Mouse (Mus musculus): ENCODE data around the gene Commd7. TPM values are rescaled to one million over a fixed set of nuclear protein-coding genes. Genes with fewer than 3 reads are reported as not detected.

The Commd7 gene
- polyA plus RNA-seq, 1 experiment, result 42.3 TPM

GRCm38 (mm10) chr2:153600667-153601648 is 31.6 kb downstream of the Commd7 start:
- DNase-seq (ENCODE audit: low read depth), result peak; percentile 83
- TF ChIP-seq CTCF (IDR thresholded peaks at IDR 0.05; ENCODE audit: borderline replicate concordance, extremely low read depth, insufficient read depth, insufficient read length), result no peak
- no peak for TF ChIP-seq POLR2A (IDR thresholded peaks at IDR 0.05; ENCODE audit: borderline replicate concordance, extremely low read depth, insufficient read depth, insufficient read length, poor library complexity, severe bottlenecking)

GRCm38 (mm10) chr2:153600021-153600666 is 32.4 kb downstream of the Commd7 start:
- DNase-seq (ENCODE audit: low read depth), result peak; percentile 69
- TF ChIP-seq POLR2A (IDR thresholded peaks at IDR 0.05; ENCODE audit: borderline replicate concordance, extremely low read depth, insufficient read depth, insufficient read length, poor library complexity, severe bottlenecking) (no peak), CTCF (IDR thresholded peaks at IDR 0.05; ENCODE audit: borderline replicate concordance, extremely low read depth, insufficient read depth, insufficient read length) (peak; percentile 65)

- no peak for DNase-seq (ENCODE audit: low read depth)
- no peak for TF ChIP-seq CTCF (IDR thresholded peaks at IDR 0.05; ENCODE audit: borderline replicate concordance, extremely low read depth, insufficient read depth, insufficient read length)
- TF ChIP-seq POLR2A (IDR thresholded peaks at IDR 0.05; ENCODE audit: borderline replicate concordance, extremely low read depth, insufficient read depth, insufficient read length, poor library complexity, severe bottlenecking), result no peak
Observed at GRCm38 (mm10) chr2:153597626-153598025, 35.0 kb downstream of the Commd7 start.

GRCm38 (mm10) chr2:153597014-153597413 is 35.6 kb downstream of the Commd7 start:
- TF ChIP-seq CTCF (IDR thresholded peaks at IDR 0.05; ENCODE audit: borderline replicate concordance, extremely low read depth, insufficient read depth, insufficient read length), result no peak
- no peak for TF ChIP-seq POLR2A (IDR thresholded peaks at IDR 0.05; ENCODE audit: borderline replicate concordance, extremely low read depth, insufficient read depth, insufficient read length, poor library complexity, severe bottlenecking)
- no peak for DNase-seq (ENCODE audit: low read depth)

- no peak for DNase-seq (ENCODE audit: low read depth)
- TF ChIP-seq CTCF (IDR thresholded peaks at IDR 0.05; ENCODE audit: borderline replicate concordance, extremely low read depth, insufficient read depth, insufficient read length) (no peak), POLR2A (IDR thresholded peaks at IDR 0.05; ENCODE audit: borderline replicate concordance, extremely low read depth, insufficient read depth, insufficient read length, poor library complexity, severe bottlenecking) (no peak)
Observed at GRCm38 (mm10) chr2:153594998-153595397, 37.6 kb downstream of the Commd7 start.

- DNase-seq (ENCODE audit: low read depth), result peak; percentile 93
- no peak for TF ChIP-seq POLR2A (IDR thresholded peaks at IDR 0.05; ENCODE audit: borderline replicate concordance, extremely low read depth, insufficient read depth, insufficient read length, poor library complexity, severe bottlenecking)
- no peak for TF ChIP-seq CTCF (IDR thresholded peaks at IDR 0.05; ENCODE audit: borderline replicate concordance, extremely low read depth, insufficient read depth, insufficient read length)
Observed at GRCm38 (mm10) chr2:153593186-153593585, 39.4 kb downstream of the Commd7 start.

GRCm38 (mm10) chr2:153592056-153593014 is 40.2 kb downstream of the Commd7 start:
- no peak for TF ChIP-seq CTCF (IDR thresholded peaks at IDR 0.05; ENCODE audit: borderline replicate concordance, extremely low read depth, insufficient read depth, insufficient read length)
- no peak for TF ChIP-seq POLR2A (IDR thresholded peaks at IDR 0.05; ENCODE audit: borderline replicate concordance, extremely low read depth, insufficient read depth, insufficient read length, poor library complexity, severe bottlenecking)
- no peak for DNase-seq (ENCODE audit: low read depth)

- TF ChIP-seq CTCF (IDR thresholded peaks at IDR 0.05; ENCODE audit: borderline replicate concordance, extremely low read depth, insufficient read depth, insufficient read length) (peak; percentile 95), POLR2A (IDR thresholded peaks at IDR 0.05; ENCODE audit: borderline replicate concordance, extremely low read depth, insufficient read depth, insufficient read length, poor library complexity, severe bottlenecking) (no peak)
- peak; percentile 89 for DNase-seq (ENCODE audit: low read depth)
Observed at GRCm38 (mm10) chr2:153586515-153587174, 45.9 kb downstream of the Commd7 start.

- TF ChIP-seq CTCF (IDR thresholded peaks at IDR 0.05; ENCODE audit: borderline replicate concordance, extremely low read depth, insufficient read depth, insufficient read length), result no peak
- TF ChIP-seq POLR2A (IDR thresholded peaks at IDR 0.05; ENCODE audit: borderline replicate concordance, extremely low read depth, insufficient read depth, insufficient read length, poor library complexity, severe bottlenecking), result no peak
- DNase-seq (ENCODE audit: low read depth), result no peak
Observed at GRCm38 (mm10) chr2:153585981-153586380, 46.6 kb downstream of the Commd7 start.

- no peak for TF ChIP-seq CTCF (IDR thresholded peaks at IDR 0.05; ENCODE audit: borderline replicate concordance, extremely low read depth, insufficient read depth, insufficient read length)
- no peak for TF ChIP-seq POLR2A (IDR thresholded peaks at IDR 0.05; ENCODE audit: borderline replicate concordance, extremely low read depth, insufficient read depth, insufficient read length, poor library complexity, severe bottlenecking)
- no peak for DNase-seq (ENCODE audit: low read depth)
Observed at GRCm38 (mm10) chr2:153584396-153584795, 48.2 kb downstream of the Commd7 start.
